Mouse (Mus musculus) urinary bladder, postnatal 36 days (tissue): ENCODE data around the gene Gli3.
A peak's percentile ranks its signal among the peaks of the same experiment; 100 is the strongest.

Experiments used
- DNase-seq, 2 experiments: peaks; one replicate each; pipeline ENCODE4 v3.0.0; 2022; ENCODE audit warnings: low spot score in 2 of 2, mixed read lengths in 1 of 2

Gene Gli3

GRCm38 (mm10) chr13:15550731-15551130, 87.7 kb downstream of the Gli3 start:
- DNase-seq, result no peak

- no peak for DNase-seq
These were observed 89.0 kb downstream of the Gli3 start for GRCm38 (mm10) chr13:15552009-15552408.

DNA sequence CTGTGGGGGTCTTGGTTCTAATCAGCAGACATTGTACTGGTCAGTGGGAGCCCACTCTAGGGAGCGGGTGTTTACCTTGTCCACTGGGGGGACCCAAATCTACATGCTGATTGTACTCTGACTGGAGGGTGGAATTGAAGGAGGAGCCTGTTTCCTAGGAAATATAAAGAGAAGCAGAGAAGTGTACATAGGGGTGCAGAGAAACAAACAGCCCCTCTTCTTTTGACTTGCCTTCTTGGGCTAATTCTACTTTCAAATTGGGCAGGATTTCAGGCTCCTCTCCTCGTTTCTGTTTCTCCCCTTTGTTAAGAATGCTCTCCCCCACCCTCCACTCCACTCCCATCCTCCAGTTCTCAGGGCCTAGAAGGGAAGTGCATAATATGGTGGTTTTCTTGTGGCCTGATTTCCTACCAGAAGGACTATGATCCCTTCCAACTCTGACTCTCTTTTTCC, 93.6 kb downstream of the Gli3 start:
- DNase-seq, result no peak

DNA sequence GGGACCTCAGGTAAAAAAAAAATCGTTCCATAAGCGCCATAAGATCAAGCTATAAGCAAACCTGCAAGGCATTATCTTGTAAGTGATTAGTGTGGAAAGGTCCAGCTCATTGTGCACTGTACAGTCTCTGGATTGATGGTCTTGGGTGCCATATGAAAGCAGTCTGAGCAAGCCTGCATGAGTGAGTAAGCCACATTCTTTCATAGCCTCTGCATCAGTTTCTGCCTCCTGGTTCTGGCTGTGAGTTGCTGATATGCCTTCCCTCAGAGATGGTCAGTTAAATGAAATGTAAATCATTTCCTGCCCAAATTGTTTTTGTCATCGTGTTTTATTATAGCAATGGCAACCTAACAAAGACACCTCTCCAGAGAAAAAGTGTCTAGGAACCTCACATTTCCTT, 98.4 kb downstream of the Gli3 start:
- no peak for DNase-seq

GRCm38 (mm10) chr13:15570908-15571568, 108.0 kb downstream of the Gli3 start:
- DNase-seq, result no peak

- no peak for DNase-seq
These were observed 114.3 kb downstream of the Gli3 start for GRCm38 (mm10) chr13:15577133-15577917.

DNA sequence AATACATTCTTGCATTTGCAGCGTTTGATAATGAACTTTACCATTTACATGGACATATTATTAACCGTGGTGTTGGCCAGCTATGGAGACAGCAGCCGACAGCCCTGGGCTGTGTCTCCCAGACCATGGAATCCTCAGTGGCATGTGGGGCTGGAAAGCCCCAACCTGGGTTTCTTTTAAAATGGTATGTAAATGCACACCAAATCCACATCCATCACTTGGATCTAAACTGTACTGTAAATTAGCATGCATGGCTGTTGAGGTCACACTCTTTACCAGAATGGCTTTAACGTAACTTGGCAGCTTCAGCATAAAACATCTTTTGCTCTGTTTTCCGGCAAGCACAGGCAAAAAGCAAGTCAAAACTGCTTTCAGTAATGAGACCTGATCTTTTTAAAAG, 117.4 kb downstream of the Gli3 start:
- DNase-seq, result no peak

DNA sequence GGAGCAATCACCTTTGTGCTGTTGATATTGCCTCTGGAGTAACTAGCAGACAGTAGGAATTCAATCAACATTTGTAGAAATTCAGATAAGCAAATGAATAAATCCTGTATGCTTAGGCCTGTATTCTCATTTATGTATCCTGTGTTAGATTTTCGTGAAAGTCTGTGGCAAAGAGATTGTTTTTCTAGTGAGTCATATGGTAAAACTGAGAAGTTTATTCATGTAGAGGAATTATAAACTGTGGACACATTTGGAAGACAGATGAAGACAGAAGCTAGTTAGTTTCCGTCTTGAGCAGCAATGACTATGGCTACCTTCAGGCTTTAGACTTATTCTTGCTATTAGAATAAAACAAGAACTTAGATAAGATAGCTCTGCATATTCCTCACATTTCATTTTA, 122.9 kb downstream of the Gli3 start:
- DNase-seq, result no peak

DNA sequence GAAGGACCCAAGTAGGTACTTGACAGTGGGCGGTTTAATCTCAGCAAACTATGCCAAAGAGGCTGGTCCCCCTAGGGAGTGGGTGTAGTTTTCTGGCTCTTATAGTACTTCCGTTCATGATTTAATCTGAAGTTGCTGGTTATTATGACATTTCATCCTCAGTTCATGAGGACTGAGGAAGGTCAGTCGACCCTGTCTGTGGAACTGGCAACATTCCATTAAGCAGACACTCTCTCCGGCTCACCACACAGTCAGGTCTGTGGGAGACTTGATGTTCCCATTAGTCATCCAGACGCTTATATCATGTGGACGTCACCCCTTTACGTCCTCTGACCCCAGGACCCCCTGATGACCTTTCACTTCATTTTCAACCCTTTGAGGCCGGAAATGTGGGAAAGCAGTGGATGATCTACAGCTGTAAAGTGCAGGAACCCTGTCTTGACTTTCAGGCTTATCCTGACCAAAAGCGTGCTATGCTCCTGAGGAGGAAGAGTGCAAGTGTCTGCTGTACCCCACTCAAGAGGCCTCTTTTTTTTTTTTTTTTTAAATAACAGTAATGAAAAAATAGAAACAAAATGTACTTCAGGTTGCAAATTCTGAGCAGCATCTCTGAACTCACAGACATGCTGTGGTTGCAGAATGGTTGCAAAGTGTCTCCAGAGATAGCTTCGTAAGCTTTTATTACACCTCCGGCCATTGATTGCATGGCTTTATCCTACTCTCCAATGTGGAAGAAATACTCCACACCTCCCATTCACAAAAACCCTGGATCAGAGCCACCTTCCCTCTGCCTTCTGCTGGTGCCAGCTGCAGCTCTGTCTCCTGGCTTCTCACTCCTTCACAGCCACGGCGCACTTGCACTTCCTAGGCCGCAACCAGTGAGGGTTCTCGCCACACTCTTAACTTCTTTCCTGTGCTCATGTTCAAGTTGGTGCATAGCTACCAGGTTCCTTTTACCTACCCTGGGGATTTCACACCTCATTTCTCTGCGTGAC, 125.5 kb downstream of the Gli3 start:
- peak in 1 of 2 experiments; percentile 5 for DNase-seq

DNA sequence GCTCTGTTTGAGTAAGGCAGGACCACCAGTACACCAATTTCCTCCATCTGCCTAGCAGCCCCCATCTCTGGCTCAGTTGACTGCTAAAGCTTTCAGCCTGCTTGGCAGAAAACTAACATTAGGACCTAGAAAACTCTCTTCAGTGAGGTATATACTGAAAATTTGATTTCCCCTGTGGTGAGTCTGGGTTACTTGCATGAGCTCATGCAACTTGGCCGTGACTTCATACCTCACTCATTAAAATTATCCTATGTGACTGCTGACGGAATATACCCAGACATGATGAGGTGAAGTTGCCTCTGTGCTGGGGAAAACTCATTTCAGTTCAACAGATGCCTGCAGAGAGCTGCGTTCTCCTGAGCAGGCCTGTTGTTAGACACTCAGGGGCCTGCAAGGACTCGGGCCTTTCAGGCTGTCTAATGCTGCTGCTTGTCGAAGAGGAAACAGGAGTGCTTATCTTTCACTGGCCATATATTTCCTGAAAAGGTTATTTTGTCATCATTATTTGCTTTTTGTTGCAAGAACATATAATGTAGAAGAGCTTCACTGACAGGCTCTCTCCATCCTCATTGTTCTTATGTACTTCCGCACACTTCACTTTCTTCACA, 127.4 kb downstream of the Gli3 start:
- DNase-seq, result no peak

- DNase-seq, result no peak
These were observed 133.6 kb downstream of the Gli3 start for GRCm38 (mm10) chr13:15596667-15597066.

DNA sequence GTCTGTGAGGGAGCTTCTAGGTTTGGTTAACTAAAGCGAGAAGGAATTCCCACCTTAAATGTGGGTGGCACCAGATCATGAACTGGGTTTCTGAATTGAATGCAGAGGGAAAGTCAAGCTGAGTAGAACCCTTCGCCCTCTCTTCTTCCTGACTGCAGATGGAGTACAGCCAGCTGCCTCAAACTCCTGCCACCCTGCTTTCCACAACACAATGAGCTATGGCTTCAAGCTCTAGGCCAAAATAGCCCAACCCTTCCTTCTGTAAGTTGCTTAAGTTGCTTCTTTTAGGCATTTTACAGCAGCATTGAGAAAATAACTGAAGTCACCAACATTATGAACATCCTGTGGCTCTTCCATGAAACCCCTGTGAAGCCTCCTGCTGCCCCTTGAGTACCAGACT, 136.7 kb downstream of the Gli3 start:
- DNase-seq, result no peak

DNA sequence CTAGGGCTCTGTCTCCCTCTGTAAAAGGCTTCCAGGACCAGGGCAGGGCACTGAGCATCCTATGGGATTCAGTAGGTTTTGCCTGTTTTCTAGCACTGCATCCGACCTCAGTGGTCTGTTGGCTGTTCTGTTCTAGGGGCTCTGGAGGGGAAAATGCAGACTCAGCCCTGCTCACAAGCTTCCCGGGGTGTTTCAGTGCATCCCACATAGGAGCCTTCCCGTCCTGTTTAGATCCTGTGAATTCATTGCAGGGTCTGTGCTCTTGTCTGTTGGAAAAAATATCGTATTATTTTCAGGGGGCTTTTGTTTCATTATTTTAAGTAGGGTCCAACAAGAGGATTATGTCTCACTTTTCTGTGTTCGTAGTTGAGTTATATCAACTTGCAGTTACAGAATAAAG, 139.1 kb downstream of the Gli3 start:
- DNase-seq, result no peak

DNA sequence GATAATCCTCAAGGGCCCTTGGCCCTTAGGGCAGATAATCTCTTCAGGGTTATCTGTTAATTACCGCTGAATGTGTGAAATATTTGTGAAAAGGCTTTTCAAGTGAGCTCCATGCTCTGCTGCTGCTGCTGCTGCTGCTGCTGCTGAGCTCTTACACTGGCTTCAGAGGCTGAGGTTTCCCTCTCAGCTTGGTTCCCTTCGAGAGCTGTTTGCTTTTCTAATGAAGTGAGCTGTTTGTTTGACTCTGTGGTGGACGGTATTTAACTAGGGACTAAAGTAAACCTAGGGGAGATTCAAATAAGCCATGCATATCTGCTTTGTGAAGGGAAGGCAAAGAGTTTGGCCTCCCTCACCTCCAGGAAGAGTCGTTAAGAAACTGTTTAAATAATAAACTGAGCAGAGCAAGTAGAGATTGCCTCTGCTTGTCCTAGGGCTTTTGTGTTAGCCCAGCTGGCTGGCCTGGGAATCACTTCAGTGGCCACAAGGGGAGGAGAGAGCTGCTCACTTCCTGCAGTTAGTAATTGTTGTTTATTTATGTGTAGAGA, 139.7 kb downstream of the Gli3 start:
- DNase-seq, result peak in 1 of 2 experiments; percentile 2

DNA sequence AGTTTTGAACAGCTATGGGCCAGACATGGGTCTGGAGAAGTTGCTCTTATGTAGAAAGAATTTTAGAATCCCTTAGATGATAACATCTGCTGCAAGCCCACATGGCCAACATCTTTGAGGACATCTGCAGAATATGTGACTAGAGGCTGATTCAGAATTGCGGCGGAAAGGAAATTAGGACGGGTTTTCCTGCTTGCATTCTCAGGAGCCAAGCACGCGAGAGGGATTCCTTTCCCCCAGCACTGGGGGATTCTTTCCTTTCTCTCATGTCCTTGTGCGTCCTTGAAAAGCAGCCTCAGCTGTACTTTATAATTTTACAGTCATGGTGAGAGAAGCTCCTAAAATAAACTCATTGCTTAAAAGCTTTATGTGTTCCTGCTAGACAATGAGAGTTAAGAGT, 141.0 kb downstream of the Gli3 start:
- no peak for DNase-seq

DNA sequence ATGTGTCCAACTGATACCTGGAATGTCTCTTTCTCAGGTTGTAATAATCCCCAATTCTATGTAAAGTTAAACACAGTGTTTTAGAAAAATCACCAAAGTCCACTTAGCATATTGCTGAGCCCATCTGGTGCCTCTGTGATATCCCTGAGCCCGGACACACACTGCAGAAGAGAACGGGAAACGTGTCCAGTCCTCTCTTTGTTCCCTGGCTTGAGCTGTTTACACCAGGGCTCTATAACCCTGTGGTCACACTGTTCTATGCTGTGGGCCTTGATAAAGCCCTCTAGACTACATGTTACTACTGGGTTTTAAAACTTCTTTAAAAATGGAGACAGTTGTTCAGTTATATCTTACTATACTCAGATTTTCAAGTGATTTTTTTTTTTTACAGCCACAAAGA, 154.4 kb downstream of the Gli3 start:
- DNase-seq, result no peak

DNA sequence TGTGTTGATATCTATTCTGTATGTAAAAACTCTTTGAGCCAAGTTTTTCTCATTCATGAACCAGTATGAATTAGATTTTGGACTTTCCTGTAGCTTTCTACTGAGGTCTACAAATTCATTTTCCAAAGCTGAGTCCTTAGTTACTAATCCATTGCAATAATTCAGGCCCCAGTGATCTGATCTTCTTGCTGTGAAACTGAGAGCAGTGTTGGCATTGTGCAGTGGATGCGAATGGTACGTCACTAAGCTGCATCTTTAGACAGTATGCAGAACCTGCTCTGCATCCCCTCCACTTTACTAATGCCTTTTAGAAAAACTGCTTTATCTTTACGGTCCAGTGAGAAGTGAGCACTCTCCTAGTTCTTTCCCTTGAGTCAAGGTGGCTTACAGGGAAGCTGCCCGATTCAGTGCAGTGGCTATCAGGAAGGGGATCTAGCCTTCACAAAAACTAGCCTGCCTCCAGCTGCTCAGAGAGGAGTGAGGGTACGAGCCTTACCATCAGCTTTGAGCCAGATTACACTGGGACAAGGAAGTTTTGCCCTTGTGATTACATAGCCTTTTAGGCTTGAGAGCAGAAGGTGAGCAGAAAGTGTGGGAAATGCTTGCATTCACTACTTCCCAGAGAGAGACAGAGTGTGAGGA, 155.1 kb downstream of the Gli3 start:
- DNase-seq, result no peak

GRCm38 (mm10) chr13:15621009-15621408, 158.0 kb downstream of the Gli3 start:
- no peak for DNase-seq

DNA sequence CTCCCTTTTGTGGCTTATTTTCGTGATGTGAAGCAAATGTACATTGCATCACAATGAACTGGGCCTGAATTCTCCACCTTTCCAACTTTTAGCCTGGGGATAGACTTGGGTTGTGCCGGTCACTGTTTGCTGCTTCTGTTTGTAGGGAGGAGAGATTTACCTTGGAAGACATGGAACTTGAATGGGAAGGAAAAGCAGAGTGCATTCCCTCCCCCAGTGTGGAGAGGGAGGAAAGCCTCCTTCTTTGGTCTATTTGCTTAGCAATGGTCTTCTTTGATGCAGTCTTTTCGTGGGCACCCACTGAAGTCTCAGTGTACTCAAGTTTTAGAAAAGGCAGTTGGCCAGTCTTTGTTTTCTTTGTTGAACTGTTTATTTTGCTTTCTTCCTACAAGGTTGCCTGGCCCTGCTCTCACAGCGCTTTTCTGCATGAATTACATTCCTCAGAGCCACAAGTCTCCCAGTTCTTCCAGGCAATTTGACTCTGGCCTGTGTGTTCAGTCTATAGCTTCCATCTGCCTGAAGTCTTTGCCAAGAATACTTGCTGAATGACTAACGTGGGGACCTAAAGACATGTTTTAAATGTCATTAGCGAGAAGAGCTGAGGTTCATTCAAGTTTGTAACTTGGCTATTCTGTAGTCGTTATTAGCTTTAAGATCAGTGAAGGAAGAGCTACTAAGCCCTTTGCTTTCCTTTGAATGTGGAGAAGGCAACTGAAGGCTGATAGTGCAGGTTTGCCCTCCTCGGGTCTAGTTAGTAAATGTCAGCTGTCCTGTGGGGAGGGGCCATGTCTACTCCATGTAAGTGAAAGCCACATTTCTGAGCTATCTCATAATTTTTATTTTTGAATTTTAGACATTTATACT, 161.7 kb downstream of the Gli3 start:
- no peak for DNase-seq

GRCm38 (mm10) chr13:15641548-15641947, 178.5 kb downstream of the Gli3 start:
- DNase-seq, result no peak
